Mouse (Mus musculus) heart, adult 11 months (tissue): Measurements from ENCODE around the gene Mss51.

Experiments used
- DNase-seq: peaks from one replicate; pipeline ENCODE4 v3.0.0; 2022

Gene Mss51

GRCm38 (mm10) chr14:20451302-20451701 lies 45.4 kb downstream of the Mss51 start:
- DNase-seq = no peak

- DNase-seq = peak; percentile 76
These were observed 49.5 kb downstream of the Mss51 start for GRCm38 (mm10) chr14:20447209-20447608.

DNA sequence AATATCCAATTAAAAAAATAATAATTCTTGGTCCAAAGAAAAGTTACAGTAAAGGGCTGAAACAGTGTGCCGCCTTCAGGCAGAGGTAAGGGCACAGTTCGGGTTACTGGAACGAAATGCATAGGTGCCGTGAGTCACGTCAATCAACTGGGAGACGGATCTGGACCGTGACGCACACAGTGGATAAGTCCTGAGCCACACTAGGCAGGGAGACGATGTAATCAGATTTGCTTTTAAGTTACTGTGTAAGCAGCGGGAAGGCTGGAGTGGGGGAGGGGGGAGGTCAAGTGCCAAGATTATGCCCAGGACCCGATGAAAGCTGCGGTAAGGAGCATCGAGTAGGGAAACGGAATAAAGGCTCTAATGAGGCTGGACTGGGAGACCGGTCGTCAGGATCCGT lies 54.4 kb downstream of the Mss51 start:
- DNase-seq = no peak

DNA sequence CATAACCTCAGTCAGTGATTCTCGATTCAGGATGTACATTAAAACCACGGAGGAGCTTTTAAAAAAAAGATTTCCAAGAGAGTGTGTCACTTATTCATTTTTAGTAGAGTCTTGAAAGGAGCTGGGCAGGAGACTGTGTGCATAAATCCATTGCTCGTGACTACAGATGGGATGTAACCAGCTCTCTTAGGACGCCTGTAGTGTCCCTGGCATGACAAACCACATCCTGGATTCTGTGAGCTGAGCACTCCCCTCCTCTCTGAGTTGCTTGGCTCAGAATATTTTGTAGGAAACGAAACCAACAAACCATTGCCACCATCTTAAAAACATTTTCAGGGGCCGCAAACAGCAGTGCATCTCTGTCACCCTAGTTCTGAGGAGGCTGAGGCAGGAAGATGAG lies 59.7 kb downstream of the Mss51 start:
- DNase-seq = no peak
